Mouse (Mus musculus) left cerebral cortex, adult 18-20 months (tissue): ENCODE results near the gene Por. TPM values are rescaled to one million over a fixed set of nuclear protein-coding genes. Genes with fewer than 3 reads are reported as not detected.

ENCODE experiments used
- DNase-seq, 2 experiments: peaks; one replicate each; pipeline ENCODE4 v3.0.0; 2021 to 2022; ENCODE audit warnings: low spot score in 2 of 2, mixed read lengths in 1 of 2
- long read RNA-seq, 2 experiments: library from polyadenylated mRNA; stranded (forward); transcript quantifications; one replicate each; pipeline ENCODE4 v2.0.0; 2021
- total RNA-seq, 2 experiments: library from RNA; stranded (reverse); gene quantifications; 2 replicates each; pipeline ENCODE4 v1.2.3; 2021

Gene Por
- total RNA-seq, result 10 to 100 TPM; 87.6 to 90.4 TPM
- long read RNA-seq, experiment 1, transcript Por-201 (16 exons, 2,636 nt), result major isoform, 55 of 88 reads
- long read RNA-seq, experiment 1, partial matches to known transcripts, result 21 of 88 reads
- long read RNA-seq, experiment 1, other reads (novel, unspliced or antisense), result 12 of 88 reads
- long read RNA-seq, experiment 2, transcript Por-201 (16 exons, 2,636 nt), result major isoform, 40 of 60 reads
- long read RNA-seq, experiment 2, partial matches to known transcripts, result 16 of 60 reads
- long read RNA-seq, experiment 2, other reads (novel, unspliced or antisense), result 4 of 60 reads

DNA sequence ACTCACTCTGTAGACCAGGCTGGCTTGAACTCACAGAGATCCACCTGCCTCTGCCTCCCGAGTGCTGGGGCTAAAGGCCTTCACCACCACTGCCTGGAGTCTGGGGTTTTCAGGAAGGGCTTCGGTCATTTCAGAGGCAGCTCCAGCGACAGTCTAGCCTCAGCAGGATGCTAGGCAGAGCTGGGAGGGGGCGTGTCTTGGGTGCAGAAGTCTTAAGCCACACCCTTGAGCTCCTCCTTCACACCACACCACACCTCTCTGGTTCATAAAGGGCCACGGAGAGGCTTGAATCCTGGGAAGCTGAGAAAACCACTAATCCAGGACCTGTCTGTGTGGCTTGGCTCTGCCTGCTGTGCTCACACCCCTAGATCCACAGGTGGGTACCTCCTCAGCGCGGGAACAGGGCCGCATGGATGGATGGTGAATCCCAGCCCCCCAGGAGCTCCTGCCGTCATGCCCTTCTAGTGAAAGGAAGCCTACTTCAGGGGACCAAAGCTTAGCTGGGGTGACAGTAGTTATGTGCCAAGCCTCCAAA is at the start of gene Por:
TSS of gene Por (plus strand) at position 293 of the 535 bp plus-strand sequence.
- no peak for DNase-seq

DNA sequence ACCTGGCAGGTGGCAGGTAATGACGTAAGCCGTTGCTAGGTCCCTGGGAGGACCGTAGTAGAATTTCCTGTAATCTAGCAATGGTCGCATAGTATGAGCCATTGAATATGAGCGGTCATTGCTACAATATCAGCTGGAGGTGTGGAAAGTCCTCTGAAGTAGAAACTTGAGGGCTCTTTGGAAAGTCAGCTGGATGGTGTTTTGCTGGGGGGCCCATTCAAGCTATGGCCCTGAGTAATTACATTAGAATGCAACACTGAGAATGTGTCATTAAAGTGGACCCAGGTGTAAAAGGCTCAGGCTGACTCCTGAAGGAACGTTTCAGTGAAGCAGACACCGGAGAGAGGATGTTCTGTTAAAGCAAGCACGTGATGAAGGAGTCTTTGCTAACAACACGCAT is 49.3 kb upstream of the Por start:
- no peak for DNase-seq

DNA sequence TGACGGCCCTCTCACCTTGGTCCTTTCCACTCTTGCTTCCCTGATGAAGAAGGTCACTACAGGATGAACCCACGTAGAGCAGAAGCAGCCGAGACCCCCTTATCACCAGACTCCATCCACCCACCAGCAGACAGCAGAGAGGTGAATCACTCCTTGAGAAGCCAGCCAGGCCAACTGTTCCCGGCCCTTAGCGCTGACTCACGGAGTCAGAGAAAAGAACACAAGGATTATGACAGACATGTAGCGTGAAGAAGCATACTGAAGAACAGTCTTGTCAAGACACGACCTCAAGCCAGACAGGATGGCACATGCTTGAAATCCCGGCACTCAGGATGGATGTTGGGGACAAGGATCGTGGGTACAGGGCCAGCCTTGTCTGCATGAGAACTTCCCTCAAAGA is 48.1 kb upstream of the Por start:
- DNase-seq, result peak in 1 of 2 experiments; percentile 30

DNA sequence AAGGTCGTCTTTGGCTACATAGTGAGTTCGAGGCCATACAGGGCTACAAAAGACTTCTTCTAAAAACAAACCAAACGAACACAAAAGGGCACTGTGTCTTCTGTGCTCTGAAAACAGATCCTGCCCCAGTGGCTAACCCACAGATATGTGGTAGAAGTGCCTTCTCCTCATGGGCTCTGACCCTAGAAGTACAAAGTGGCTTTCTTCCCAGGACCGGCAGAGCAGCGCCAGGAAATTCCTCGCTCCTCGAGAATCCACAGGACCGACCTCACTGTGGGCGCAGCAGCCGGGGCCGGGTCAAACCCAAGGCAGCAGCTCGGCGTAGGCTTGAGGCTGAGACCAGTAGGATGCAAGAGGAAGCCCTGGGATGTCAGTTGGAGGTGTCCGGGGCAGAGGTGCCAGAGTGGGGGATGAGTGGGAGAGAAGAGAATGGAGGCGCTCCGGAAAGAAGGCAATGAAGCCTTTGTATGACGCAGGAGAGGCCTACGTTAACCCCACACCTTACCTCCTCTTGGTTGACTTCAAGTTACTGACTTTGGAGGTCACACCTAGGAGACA is 46.7 kb upstream of the Por start:
- no peak for DNase-seq

DNA sequence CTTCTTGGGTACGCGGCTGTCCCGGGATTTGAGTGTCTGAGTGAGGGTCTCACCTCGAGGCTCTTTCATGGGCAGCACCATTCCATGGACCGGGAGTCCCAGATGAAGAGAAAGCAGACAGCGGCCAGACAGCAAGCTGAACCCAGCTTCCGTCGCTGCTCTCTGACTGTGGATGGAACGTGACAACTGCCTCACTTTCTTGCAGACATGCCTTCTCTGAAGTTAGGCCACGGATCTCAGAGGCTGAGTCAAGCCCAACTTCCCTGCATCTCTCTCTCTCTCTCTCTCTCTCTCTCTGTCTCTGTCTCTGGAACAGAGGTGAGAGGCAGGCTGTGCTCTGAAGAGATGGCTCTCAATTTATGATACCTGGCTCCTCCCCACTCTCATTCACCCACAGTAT is 40.9 kb upstream of the Por start:
- DNase-seq, result no peak

DNA sequence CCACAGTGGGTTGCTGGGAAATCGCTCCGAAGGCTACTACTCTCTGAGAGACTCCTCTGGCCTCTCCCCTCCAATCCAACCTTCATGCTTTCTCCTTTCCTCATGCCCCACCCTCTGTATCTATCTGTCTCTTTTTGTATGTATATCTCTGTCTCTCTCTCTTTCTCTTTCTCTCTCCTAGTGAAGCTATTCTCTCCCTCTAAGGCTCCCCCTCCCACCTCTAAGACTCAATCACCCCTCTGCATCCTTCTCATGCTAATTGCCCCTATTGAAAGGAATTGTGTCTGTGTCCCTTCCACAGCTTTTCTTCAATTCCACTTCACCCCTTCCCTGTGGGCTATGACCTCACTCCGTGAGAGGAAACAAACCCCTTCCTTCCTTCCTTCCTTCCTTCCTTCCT is 40.4 kb upstream of the Por start:
- no peak for DNase-seq

DNA sequence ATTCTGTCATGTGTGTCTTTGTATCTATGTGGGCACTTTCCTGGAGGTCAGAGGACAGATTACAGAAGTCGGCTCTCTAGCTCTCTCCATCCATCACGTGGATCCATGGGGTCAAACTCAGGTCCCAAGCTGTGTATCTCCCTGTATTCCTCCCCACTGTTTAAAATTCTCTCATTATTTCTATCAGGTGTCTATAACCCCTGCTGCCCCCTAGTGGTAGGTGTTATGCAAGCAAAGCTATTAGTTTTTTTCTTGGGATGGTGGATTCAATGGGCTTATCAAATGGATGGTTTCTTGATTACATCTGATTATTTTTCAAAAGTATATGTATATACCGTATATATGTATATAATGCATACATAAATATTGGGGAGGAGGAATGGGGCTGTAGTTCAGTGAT is 39.2 kb upstream of the Por start:
- peak; percentile 45 to 70 for DNase-seq

DNA sequence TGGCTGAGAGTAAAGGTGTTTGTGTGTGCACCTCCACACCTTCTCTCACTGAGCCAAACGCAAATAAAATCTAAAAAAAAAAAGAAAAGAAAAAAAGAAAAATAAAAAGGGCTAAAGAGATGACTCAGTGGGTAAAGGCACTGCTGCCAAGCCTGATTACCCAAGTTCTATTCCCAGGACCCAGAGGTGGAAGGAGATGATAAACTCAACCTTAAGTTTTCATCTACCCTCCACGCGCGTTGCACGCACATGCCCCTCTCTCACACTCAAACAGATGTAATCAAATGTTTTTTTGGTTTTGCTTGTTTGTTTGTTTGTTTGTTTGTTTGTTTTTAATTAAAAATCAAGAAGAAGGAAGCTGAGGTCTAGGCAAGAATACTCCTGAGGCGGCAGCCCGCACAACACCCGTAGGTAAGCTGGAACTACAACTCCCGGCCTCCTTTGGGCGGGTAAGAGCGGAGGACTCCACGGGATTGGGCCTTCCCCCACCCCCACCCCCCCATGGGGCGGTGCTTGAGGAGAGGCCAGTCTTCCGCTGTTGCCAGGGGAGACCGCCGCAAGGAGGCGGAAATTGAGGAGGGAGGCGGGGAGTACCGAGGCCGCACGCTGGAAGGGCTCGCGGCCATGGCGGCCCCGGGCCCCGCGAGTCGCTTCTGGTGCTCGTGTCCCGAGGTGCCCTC is 37.6 kb upstream of the Por start, which contains the start of gene Rhbdd2:
TSS of gene Rhbdd2 (plus strand) at position 502 of the 680 bp plus-strand sequence.
- DNase-seq, result peak; percentile 94 to 98

DNA sequence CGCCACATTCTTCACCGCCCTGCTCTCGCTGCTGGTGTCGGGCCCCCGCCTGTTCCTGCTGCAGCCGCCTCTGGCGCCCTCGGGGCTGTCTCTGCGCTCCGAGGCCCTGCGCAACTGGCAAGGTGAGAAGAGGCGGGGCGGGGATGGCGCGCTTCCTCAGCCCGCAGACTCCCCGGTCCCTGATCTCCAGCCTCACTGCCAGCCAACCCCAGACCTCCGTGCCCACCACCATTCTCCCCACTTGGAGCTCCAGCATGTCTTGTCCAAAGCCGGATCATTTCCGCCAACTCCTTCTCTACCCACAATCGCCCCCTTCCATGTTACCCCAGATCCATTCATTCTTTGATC is 37.1 kb upstream of the Por start:
- no peak for DNase-seq

DNA sequence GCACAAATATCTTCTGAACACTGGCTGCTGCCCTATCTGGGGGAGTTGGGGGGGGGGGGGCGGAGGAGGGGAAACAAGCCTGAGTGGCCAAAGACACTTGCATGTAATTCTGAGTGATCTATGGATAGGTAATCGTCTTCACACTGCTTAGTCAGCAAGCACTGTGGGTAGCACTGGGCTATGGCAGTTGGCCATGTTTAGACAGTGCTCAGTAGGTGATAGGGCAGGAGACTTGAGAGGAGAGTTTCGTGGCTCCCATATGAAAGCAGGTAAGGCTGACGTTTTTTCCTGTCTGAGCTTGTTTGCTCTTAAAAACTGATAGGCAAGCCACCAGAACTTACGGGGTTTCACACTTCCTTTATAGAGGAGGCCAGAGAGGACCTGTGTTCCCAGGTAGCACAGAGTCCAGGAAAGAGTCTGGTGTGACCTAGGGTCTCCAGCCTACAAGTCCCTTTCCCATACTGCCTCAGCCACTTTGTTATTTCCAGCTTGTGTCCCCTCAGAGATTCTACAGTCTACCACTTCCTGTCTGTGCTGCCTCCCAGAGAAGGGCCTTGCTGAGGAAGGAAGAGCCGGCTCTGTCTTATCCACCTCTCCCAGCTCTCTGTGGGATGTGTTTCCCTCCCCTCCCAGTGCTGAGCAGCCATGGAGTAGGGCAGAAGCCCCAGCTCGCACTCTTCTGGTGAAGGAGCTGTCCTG is 29.9 kb upstream of the Por start:
- DNase-seq, result no peak

DNA sequence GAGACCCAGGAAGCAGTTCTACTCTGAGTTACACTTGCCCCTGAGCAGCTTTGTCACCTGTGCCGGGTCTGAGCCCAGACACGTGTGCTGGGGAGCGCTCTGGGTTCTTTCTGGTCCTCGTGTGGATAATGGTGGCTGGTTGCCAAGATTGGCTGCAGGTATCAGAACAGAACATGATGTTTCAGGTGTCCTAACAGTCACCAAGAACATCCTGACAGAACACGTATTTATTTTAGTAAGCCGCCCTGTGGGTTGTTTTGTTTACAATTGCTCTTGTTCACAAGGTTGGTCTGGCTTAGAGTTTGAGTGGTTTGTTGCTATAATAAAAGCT is 29.4 kb upstream of the Por start:
- no peak for DNase-seq

DNA sequence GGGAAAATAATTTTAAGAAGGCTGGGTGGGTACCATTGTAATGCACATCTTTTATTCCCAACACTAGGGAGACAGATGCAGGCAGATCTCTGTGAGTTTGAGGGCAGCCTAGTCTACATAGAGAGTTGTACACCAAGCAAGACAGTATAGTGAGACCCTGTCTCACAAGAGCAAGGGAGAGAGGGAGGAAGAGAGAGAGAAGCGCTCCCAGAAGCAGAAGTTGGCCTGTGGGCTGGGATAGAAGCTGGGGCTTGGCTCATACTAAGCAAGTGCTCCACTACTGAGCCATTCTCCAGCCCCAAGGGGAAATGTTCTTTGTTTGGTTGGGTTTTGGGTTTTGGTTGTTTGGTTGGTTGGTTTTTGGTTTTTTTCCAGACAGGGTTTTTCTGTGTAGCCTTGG is 28.8 kb upstream of the Por start:
- DNase-seq, result no peak

DNA sequence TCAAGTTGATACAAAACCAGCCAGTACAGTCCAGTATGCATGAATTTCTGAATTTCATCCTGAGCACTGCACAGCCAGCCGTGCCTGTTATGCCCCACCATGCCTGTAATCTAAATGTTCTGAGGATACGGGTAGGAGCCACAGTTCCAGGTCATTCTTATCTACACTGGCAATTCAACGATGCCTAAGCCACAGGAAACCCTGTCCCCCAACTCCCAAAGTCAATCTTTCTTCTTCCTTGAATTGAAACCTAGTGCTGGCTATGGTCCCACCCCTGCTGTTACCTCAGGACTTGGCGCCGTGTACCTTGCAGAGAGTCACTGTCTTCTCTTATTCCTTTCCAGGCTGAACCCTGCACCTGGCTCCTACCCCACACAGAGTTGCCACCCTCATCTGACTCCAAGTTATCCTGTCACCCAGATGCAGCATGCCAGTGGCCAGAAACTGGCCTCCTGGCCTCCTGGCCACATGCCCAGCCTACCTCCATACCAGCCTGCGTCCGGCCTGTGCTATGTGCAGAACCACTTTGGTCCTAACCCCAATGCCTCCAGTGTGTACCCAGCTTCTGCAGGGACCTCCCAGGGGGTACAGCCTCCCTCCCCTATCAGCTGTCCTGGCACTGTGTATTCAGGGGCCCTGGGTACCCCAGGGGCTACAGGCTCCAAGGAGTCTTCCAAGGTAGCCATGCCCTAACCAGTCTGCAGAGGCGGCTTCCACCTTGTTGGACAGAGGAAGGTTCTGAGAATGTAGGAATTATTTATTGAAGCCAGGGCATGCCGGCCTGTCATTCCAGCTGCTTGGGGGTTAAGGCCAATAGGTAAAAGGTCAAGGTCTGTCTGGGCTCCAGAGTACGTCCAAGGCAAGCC is 26.9 kb upstream of the Por start:
- DNase-seq, result no peak

DNA sequence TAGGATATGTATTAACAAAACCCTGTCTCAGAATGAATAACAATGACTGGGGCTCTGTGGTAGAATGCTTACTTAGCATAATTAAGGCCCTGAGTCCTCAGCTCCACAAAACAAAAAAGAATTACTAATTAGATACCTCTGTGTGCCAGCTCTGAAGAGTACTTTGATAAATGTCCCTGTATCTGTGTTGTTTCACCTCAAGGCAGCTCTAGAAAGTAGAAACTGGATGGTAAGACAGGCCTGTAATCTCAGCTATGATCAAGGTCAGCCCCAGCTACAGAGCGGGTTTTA is 26.3 kb upstream of the Por start:
- no peak for DNase-seq

DNA sequence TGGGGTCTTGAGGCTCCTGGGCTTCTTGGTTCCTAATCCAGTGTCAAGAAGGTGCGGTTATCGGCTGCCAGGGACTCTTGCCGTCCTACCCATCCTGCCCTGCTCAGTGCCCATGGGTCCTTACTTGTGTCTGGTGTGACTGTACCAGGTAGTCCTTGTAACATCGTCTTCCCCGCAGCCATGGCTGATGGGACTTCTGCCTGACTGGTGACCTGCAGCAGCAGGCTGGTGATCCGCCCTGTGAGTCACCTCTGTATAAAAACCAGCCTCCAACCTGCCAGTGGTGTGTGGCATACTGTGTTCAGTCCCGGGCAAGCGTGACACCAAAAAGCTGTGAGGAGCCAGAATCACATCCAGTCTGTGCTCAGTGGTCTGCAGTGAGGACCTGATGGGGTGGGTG is 26.0 kb upstream of the Por start:
- no peak for DNase-seq

DNA sequence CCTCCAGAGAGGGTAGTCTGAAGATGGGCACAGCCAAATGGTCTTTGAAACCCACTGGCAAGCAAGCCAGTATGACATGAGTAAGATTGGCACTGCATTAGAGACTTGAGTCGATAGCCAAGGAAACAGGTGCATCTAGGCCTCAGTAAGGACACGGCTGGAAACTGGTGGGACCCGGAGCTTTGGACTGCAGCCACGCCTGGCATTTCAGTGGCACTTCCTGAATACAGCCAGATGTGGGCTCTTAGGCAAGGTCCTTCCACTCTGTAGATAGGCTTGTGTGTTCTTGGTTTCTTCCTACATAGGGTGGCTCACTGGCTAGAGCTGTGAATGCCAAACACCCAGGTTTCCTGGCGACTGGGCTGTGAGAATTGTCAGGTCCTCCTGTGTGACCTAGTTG is 24.5 kb upstream of the Por start:
- DNase-seq, result no peak

DNA sequence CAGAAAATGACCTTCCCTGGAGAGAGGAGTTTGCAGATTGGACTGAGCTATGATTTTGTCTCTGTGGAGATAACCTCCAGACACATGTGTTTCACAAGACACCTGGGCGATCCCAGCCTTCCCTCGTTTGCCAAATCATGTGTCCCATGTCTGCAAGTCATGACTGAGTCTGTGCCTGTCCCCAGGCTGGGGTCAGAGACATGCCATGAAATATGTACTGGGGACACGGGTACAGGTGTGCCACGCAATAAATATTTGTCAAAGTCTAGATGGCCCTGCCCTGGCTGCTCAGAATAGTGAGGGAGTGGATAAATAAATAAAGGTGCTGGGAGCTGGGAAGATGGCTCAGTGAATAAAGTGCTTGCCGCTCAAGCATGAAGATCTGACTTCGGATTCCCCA is 23.8 kb upstream of the Por start:
- DNase-seq, result no peak

DNA sequence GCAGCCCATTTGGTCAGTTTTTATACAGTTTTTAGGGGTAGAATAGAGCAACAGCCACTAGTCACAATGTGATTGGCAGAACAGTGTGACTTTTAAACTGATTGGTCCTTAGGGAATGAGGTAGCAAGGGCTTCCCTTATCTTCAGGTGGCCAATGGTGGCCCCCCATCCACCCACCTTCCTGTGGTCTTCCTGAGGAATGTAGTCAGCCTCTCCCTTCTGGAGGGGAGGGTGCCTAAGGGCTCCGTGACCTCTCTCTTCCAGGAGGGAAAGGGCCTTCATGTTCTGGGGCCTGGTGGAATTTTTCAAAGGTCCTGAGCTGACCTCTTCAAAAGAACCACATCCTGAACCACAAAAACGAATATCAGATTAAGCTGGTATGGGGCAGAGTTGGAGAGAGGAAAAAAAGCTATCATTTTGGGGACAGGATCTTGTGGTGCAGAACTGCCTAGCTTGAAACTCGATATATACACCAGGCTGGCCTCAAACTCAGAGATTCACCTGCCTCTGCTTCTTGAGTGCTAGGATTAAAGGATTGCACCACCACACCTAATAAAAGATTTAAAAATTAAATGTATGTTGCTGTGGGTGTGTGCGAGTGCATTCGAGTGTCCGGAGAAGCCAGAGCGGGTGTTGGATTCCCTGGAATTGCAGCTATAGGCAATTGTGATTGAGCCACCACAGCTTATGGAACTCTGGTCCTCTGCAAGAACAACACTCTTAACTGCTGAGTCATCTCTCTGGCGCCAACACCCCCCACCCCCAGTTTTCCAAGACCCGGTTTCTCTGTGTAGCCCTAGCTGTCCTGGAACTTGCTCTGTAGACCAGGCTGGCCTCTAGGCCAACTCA is 21.1 kb upstream of the Por start:
- DNase-seq, result no peak

DNA sequence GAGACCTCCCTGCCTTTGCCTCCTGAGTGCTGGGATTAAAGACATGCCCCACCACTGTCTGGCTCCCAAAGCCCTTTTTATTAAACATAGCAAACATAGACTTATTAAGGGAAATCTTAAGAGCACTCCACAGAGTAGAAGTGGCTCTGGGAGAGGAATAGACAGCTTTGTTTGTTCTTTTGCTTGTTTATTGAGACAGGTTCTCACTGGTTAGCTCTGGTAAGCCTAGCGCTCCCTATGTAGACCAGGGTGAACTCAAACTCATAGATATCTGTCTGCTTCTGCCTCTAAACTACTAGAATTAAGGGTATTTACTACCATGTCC is 20.6 kb upstream of the Por start:
- no peak for DNase-seq

DNA sequence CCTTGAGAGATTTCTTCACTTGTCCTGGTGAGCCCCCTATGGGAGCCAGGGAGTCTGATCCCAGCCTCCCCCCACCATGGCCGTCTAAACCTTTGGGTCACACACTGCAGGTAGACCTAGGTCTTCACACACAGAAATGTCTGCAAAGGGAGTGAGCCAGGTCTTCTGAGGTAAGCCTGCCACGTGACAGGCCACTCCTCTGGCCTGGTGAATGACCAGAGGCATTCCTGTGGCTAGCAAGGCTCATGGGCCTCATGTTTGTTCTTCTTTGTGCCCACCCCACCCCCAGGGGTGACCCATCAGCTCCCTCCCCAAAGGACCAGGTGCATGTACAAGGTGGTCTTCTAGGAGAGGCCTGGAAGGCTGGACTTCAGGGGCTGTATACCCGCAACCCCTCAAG is 18.3 kb upstream of the Por start:
- no peak for DNase-seq

DNA sequence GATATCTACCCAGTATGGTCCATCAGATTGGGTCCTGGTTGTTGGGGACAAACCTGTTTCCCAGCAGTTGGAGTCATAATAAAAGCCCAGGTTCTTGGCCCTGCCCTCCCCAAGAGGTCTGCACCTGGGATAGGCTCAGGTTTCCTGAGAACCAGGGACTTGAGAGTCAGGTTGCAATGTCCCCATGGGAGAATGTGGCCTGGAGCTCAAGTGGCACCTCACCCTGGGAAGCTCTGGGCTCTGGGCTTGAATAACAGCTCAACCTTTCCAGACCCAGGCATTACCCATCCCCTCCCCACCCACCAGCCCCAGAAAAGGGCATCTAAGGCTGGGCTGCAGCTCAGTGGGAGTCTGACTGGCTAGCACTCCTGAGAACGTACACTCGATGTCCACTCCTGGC is 16.6 kb upstream of the Por start:
- DNase-seq, result no peak
